Mouse (Mus musculus): ENCODE results near the gene Prl2b1. TPM values are rescaled to one million over a fixed set of nuclear protein-coding genes. Genes with fewer than 3 reads are reported as not detected.

The Prl2b1 gene
- total and polyA plus RNA-seq, 3 experiments: not detected

DNA sequence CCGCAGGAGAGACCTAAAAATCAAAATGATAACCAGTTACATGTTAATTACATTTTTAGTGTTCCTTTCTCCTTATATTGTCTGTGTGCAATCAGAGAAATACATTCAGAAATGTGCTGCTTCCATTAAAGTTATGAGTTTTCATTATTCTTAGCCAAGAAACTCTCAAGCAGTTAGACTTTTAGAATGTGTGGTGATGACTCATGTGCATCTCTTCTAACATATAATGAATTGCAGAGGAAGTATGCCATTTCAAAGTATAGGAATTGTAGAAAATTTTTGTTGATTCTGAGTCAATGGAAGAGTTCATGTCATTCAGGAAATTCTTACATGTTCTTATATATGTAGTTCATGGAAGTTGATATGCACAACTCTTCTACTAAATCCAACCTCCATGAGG, 42.5 kb upstream of the Prl2b1 start:
- TF ChIP-seq EP300 (IDR thresholded peaks at IDR 0.05; ENCODE audit: low read depth in 1 of 2, low read length in 2 of 2): no peak
- no peak for TF ChIP-seq ZMIZ1 (IDR thresholded peaks at IDR 0.05; ENCODE audit: low read depth, low read length)
- no peak for TF ChIP-seq MAX (IDR thresholded peaks at IDR 0.05; ENCODE audit: low read length)
- no peak for TF ChIP-seq CTCF (IDR thresholded peaks at IDR 0.05 in 2 of 3, conservative IDR thresholded peaks at IDR 0.05 in 1 of 3; ENCODE audit: control insufficient read depth in 1 of 3, insufficient read depth in 1 of 3, low read depth in 2 of 3, low read length in 3 of 3, poor library complexity in 1 of 3, severe bottlenecking in 1 of 3)
- TF ChIP-seq GATA1 (IDR thresholded peaks at IDR 0.05; ENCODE audit: low read depth, low read length): no peak
- TF ChIP-seq E2F4 (IDR thresholded peaks at IDR 0.05; ENCODE audit: borderline replicate concordance, low read depth, low read length): no peak
- no peak for TF ChIP-seq MAZ (IDR thresholded peaks at IDR 0.05; ENCODE audit: low read depth, low read length)
- no peak for TF ChIP-seq SIN3A (IDR thresholded peaks at IDR 0.05; ENCODE audit: low read length)
- TF ChIP-seq MYB (IDR thresholded peaks at IDR 0.05; ENCODE audit: low read depth, low read length): no peak
- TF ChIP-seq MAFK (IDR thresholded peaks at IDR 0.05; ENCODE audit: borderline replicate concordance, low read depth, low read length): no peak
- no peak for TF ChIP-seq UBTF (IDR thresholded peaks at IDR 0.05; ENCODE audit: borderline replicate concordance, insufficient read depth, low read depth, low read length)
- no peak for TF ChIP-seq GABPA (IDR thresholded peaks at IDR 0.05; ENCODE audit: low read depth, low read length)
- TF ChIP-seq USF2 (IDR thresholded peaks at IDR 0.05; ENCODE audit: borderline replicate concordance in 1 of 2, insufficient read depth in 1 of 2, low read depth in 1 of 2, low read length in 2 of 2): no peak
- no peak for TF ChIP-seq RCOR1 (IDR thresholded peaks at IDR 0.05; ENCODE audit: low read depth, low read length)
- TF ChIP-seq MYC (IDR thresholded peaks at IDR 0.05; ENCODE audit: low read depth, low read length): no peak
- no peak for TF ChIP-seq TAL1 (IDR thresholded peaks at IDR 0.05; ENCODE audit: low read length)
- no peak for DNase-seq (ENCODE audit: low read depth, low spot score)
- no peaks in the 10 kb centered on the region for H3K9me3 ChIP-seq (replicated peaks; ENCODE audit: insufficient read depth, low read length)
- H3K4me3 ChIP-seq (ENCODE audit: control insufficient read depth in 1 of 2, insufficient read depth in 1 of 2, low read depth in 2 of 2, low read length in 2 of 2): no peak overlapping the region
- no peaks in the 10 kb centered on the region for H3K79me2 ChIP-seq (ENCODE audit: control insufficient read depth, insufficient read depth, low read length, poor library complexity)
- H3K27me3 ChIP-seq (ENCODE audit: control insufficient read depth in 1 of 2, insufficient read depth in 2 of 2, low read length in 2 of 2): no peaks in the 10 kb centered on the region
- no peak overlapping the region for H3K9ac ChIP-seq (ENCODE audit: control insufficient read depth, low read depth, low read length, poor library complexity, severe bottlenecking)
- no peak overlapping the region for H3K27ac ChIP-seq (ENCODE audit: control insufficient read depth, low read depth, low read length)
- H3K4me1 ChIP-seq (ENCODE audit: control insufficient read depth in 1 of 2, insufficient read depth in 2 of 2, low read length in 2 of 2): no peaks in the 10 kb centered on the region
- no peaks in the 10 kb centered on the region for H3K36me3 ChIP-seq (ENCODE audit: control insufficient read depth in 1 of 2, insufficient read depth in 2 of 2, low read length in 2 of 2)

DNA sequence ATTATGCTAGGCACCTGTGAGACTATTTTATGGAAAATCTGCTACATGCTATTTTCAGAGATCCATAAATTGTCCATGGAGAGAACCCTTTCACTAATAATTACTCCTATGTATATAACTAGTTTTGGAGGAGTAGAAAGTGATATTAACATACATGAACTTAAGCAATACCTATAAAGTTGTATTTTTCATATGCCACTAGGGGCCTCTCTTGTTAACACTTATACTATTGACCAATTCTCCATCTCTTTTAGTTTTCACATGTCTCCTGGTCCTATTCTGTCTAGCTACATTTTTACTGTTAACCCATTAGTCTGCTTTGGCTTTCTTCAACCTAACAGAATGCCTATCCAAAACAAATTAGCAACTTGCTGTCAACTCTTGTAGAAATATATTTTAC, 23.0 kb upstream of the Prl2b1 start:
- no peaks in the 10 kb centered on the region for H3K27me3 ChIP-seq (ENCODE audit: control insufficient read depth in 1 of 2, insufficient read depth in 2 of 2, low read length in 2 of 2)
- H3K9ac ChIP-seq (ENCODE audit: control insufficient read depth, low read depth, low read length, poor library complexity, severe bottlenecking): no peak overlapping the region
- H3K27ac ChIP-seq (ENCODE audit: control insufficient read depth, low read depth, low read length): no peak overlapping the region
- no peak for TF ChIP-seq HCFC1 (IDR thresholded peaks at IDR 0.05; ENCODE audit: low read depth, low read length)
- no peak for TF ChIP-seq TAL1 (IDR thresholded peaks at IDR 0.05; ENCODE audit: low read length)
- TF ChIP-seq ZKSCAN1 (IDR thresholded peaks at IDR 0.05; ENCODE audit: low read depth, low read length): no peak
- no peak for TF ChIP-seq GABPA (IDR thresholded peaks at IDR 0.05; ENCODE audit: low read depth, low read length)
- no peak for TF ChIP-seq POLR2AphosphoS2 (IDR thresholded peaks at IDR 0.05; ENCODE audit: low read length)
- TF ChIP-seq ELF1 (IDR thresholded peaks at IDR 0.05; ENCODE audit: low read depth, low read length): no peak
- TF ChIP-seq CTCF (IDR thresholded peaks at IDR 0.05 in 2 of 3, conservative IDR thresholded peaks at IDR 0.05 in 1 of 3; ENCODE audit: control insufficient read depth in 1 of 3, insufficient read depth in 1 of 3, low read depth in 2 of 3, low read length in 3 of 3, poor library complexity in 1 of 3, severe bottlenecking in 1 of 3): no peak
- no peak for TF ChIP-seq RAD21 (IDR thresholded peaks at IDR 0.05; ENCODE audit: low read depth, low read length)
- TF ChIP-seq JUND (IDR thresholded peaks at IDR 0.05; ENCODE audit: low read depth, low read length): no peak
- TF ChIP-seq UBTF (IDR thresholded peaks at IDR 0.05; ENCODE audit: borderline replicate concordance, insufficient read depth, low read depth, low read length): no peak
- no peak for TF ChIP-seq SMC3 (IDR thresholded peaks at IDR 0.05; ENCODE audit: low read depth, low read length)
- no peak for TF ChIP-seq POLR2A (IDR thresholded peaks at IDR 0.05; ENCODE audit: control insufficient read depth in 1 of 2, insufficient read depth in 1 of 2, low read depth in 1 of 2, low read length in 2 of 2, poor library complexity in 1 of 2)
- TF ChIP-seq ZC3H11A (IDR thresholded peaks at IDR 0.05; ENCODE audit: low read depth, low read length): no peak
- TF ChIP-seq SIN3A (IDR thresholded peaks at IDR 0.05; ENCODE audit: low read length): no peak
- TF ChIP-seq MAFK (IDR thresholded peaks at IDR 0.05; ENCODE audit: borderline replicate concordance, low read depth, low read length): no peak
- no peaks in the 10 kb centered on the region for H3K4me1 ChIP-seq (ENCODE audit: control insufficient read depth in 1 of 2, insufficient read depth in 2 of 2, low read length in 2 of 2)
- H3K36me3 ChIP-seq (ENCODE audit: control insufficient read depth in 1 of 2, insufficient read depth in 2 of 2, low read length in 2 of 2): no peaks in the 10 kb centered on the region
- no peak overlapping the region for H3K4me3 ChIP-seq (ENCODE audit: control insufficient read depth in 1 of 2, insufficient read depth in 1 of 2, low read depth in 2 of 2, low read length in 2 of 2)
- H3K79me2 ChIP-seq (ENCODE audit: control insufficient read depth, insufficient read depth, low read length, poor library complexity): no peaks in the 10 kb centered on the region
- DNase-seq (ENCODE audit: low read depth, low spot score): no peak
- H3K9me3 ChIP-seq (replicated peaks; ENCODE audit: insufficient read depth, low read length): no peaks in the 10 kb centered on the region
